Mouse (Mus musculus) MEL (cell line): ENCODE measurements at regions not wholly inside any gene's neighbourhood (a gene's known extent, or its start where the extent isn't known, plus 50 kb on each side); places are given as distances from the start of the nearest gene placed in this dataset.

Experiments used
- DNase-seq: peaks from one replicate; pipeline ENCODE4 v3.0.0; 2011; ENCODE audit warnings: low read depth, low spot score
- H3K27ac ChIP-seq: 2 replicates; pipeline ENCODE4 v1.5.1; 2012; ENCODE audit warnings: low read depth, mild to moderate bottlenecking, control low read depth, low read length, moderate library complexity; ENCODE audit not compliant: control insufficient read depth
- H3K27me3 ChIP-seq, 2 experiments: fragments of 150-350 bp in 1 of 2; sonication (generic) in 1 of 2; 2 replicates each; pipeline ENCODE4 v1.6.1; 2012; ENCODE audit warnings: low read length in 2 of 2, mild to moderate bottlenecking in 2 of 2, improper control_type of control experiment in 1 of 2, moderate library complexity in 1 of 2; ENCODE audit not compliant: insufficient read depth in 2 of 2, control insufficient read depth in 1 of 2
- H3K36me3 ChIP-seq, 2 experiments: 2 replicates each; pipeline ENCODE4 v1.6.1; 2012 to 2014; ENCODE audit warnings: low read length in 2 of 2, improper control_type of control experiment in 1 of 2, inconsistent platforms in 1 of 2, mild to moderate bottlenecking in 1 of 2; ENCODE audit not compliant: insufficient read depth in 2 of 2, control insufficient read depth in 1 of 2
- H3K4me1 ChIP-seq, 2 experiments: fragments of 150-350 bp in 1 of 2; sonication (generic) in 1 of 2; 2 replicates each; pipeline ENCODE4 v1.6.1; 2012; ENCODE audit warnings: low read length in 2 of 2, improper control_type of control experiment in 1 of 2, mild to moderate bottlenecking in 1 of 2; ENCODE audit not compliant: insufficient read depth in 2 of 2, control insufficient read depth in 1 of 2
- H3K4me3 ChIP-seq, 2 experiments: fragments of 150-350 bp in 1 of 2; sonication (generic) in 1 of 2; 2 replicates each; pipeline ENCODE4 v1.5.1; 2012; ENCODE audit warnings: low read depth in 2 of 2, low read length in 2 of 2, mild to moderate bottlenecking in 2 of 2, moderate library complexity in 2 of 2, control low read depth in 1 of 2, improper control_type of control experiment in 1 of 2; ENCODE audit not compliant: control insufficient read depth in 1 of 2, insufficient read depth in 1 of 2
- H3K79me2 ChIP-seq: 2 replicates; pipeline ENCODE4 v1.6.1; 2012; ENCODE audit warnings: mild to moderate bottlenecking, low read length, moderate library complexity; ENCODE audit not compliant: control insufficient read depth, poor library complexity, insufficient read depth
- H3K9ac ChIP-seq: 2 replicates; pipeline ENCODE4 v1.6.1; 2012; ENCODE audit warnings: low read depth, mild to moderate bottlenecking, control low read depth, low read length, moderate library complexity; ENCODE audit not compliant: control insufficient read depth, poor library complexity, severe bottlenecking
- H3K9me3 ChIP-seq: fragments of 150-350 bp; sonication (generic); replicated peaks from 2 replicates; pipeline ENCODE4 v1.6.1; 2012; ENCODE audit warnings: mild to moderate bottlenecking, low read length, improper control_type of control experiment, moderate library complexity; ENCODE audit not compliant: insufficient read depth
- BHLHE40 ChIP-seq: IDR thresholded peaks from 2 replicates; pipeline ENCODE4 v1.6.1; 2012; ENCODE audit warnings: low read depth, mild to moderate bottlenecking, inconsistent platforms, low read length, improper control_type of control experiment, borderline replicate concordance
- CHD2 ChIP-seq: IDR thresholded peaks from 2 replicates; pipeline ENCODE4 v1.6.1; 2011; ENCODE audit warnings: low read length, improper control_type of control experiment
- CTCF ChIP-seq, 3 experiments: IDR thresholded peaks in 2 of 3; conservative IDR thresholded peaks in 1 of 3; 2 replicates each; pipeline ENCODE4 v1.5.1; 2011 to 2012; ENCODE audit warnings: low read length in 3 of 3, low read depth in 2 of 3, mild to moderate bottlenecking in 2 of 3, improper control_type of control experiment in 1 of 3, inconsistent platforms in 1 of 3, mixed read lengths in 1 of 3, moderate library complexity in 1 of 3; ENCODE audit not compliant: control insufficient read depth in 1 of 3, insufficient read depth in 1 of 3, poor library complexity in 1 of 3, severe bottlenecking in 1 of 3
- E2F4 ChIP-seq: IDR thresholded peaks from 2 replicates; pipeline ENCODE4 v1.6.1; 2011; ENCODE audit warnings: low read depth, low read length, improper control_type of control experiment, borderline replicate concordance
- ELF1 ChIP-seq: IDR thresholded peaks from 2 replicates; pipeline ENCODE4 v1.6.1; 2014; ENCODE audit warnings: low read depth, mild to moderate bottlenecking, inconsistent platforms, low read length, improper control_type of control experiment, moderate library complexity
- GATA1 ChIP-seq: IDR thresholded peaks from 2 replicates; pipeline ENCODE4 v1.6.1; 2011; ENCODE audit warnings: low read depth, low read length, improper control_type of control experiment
- JUND ChIP-seq: IDR thresholded peaks from 2 replicates; pipeline ENCODE4 v1.6.1; 2011; ENCODE audit warnings: low read depth, mild to moderate bottlenecking, improper control_type of control experiment, low read length
- KAT2A ChIP-seq: conservative IDR thresholded peaks from 2 replicates; pipeline ENCODE4 v1.6.1; 2012; ENCODE audit warnings: low read depth, low read length, improper control_type of control experiment, inconsistent platforms
- MAFK ChIP-seq: IDR thresholded peaks from 2 replicates; pipeline ENCODE4 v1.6.1; 2011; ENCODE audit warnings: low read depth, mild to moderate bottlenecking, low read length, improper control_type of control experiment, borderline replicate concordance
- MAX ChIP-seq: IDR thresholded peaks from 2 replicates; pipeline ENCODE4 v1.6.1; 2011; ENCODE audit warnings: low read length, improper control_type of control experiment
- MEF2A ChIP-seq: IDR thresholded peaks from 2 replicates; pipeline ENCODE4 v1.6.1; 2014; ENCODE audit warnings: low read depth, mild to moderate bottlenecking, inconsistent platforms, low read length, improper control_type of control experiment; ENCODE audit not compliant: poor library complexity, insufficient replicate concordance, severe bottlenecking; ENCODE audit errors: extremely low read depth
- MXI1 ChIP-seq: IDR thresholded peaks from 2 replicates; pipeline ENCODE4 v1.6.1; 2011; ENCODE audit warnings: mild to moderate bottlenecking, low read depth, low read length, improper control_type of control experiment
- MYB ChIP-seq: IDR thresholded peaks from 2 replicates; pipeline ENCODE4 v1.6.1; 2011; ENCODE audit warnings: mild to moderate bottlenecking, low read depth, low read length, improper control_type of control experiment
- POLR2A ChIP-seq, 2 experiments: IDR thresholded peaks; 2 replicates each; pipeline ENCODE4 v1.6.1; 2011 to 2012; ENCODE audit warnings: low read length in 2 of 2, mild to moderate bottlenecking in 2 of 2, control low read depth in 1 of 2, improper control_type of control experiment in 1 of 2, low read depth in 1 of 2, moderate library complexity in 1 of 2; ENCODE audit not compliant: control insufficient read depth in 1 of 2, insufficient read depth in 1 of 2, poor library complexity in 1 of 2
- RCOR1 ChIP-seq: IDR thresholded peaks from 2 replicates; pipeline ENCODE4 v1.6.1; 2012; ENCODE audit warnings: low read depth, mild to moderate bottlenecking, inconsistent platforms, low read length, improper control_type of control experiment
- SIN3A ChIP-seq: IDR thresholded peaks from 2 replicates; pipeline ENCODE4 v1.6.1; 2012; ENCODE audit warnings: low read length, improper control_type of control experiment, inconsistent platforms
- USF2 ChIP-seq, 2 experiments: IDR thresholded peaks; 2 replicates each; pipeline ENCODE4 v1.6.1; 2011 to 2012; ENCODE audit warnings: improper control_type of control experiment in 2 of 2, low read length in 2 of 2, borderline replicate concordance in 1 of 2, inconsistent platforms in 1 of 2, low read depth in 1 of 2, mild to moderate bottlenecking in 1 of 2; ENCODE audit not compliant: insufficient read depth in 1 of 2
- ZC3H11A ChIP-seq: IDR thresholded peaks from 2 replicates; pipeline ENCODE4 v1.6.1; 2012; ENCODE audit warnings: low read depth, mild to moderate bottlenecking, inconsistent platforms, low read length, improper control_type of control experiment
- ZKSCAN1 ChIP-seq: IDR thresholded peaks from 2 replicates; pipeline ENCODE4 v1.6.1; 2012; ENCODE audit warnings: low read depth, mild to moderate bottlenecking, inconsistent platforms, low read length, improper control_type of control experiment, moderate library complexity
- ZMIZ1 ChIP-seq: IDR thresholded peaks from 2 replicates; pipeline ENCODE4 v1.6.1; 2012; ENCODE audit warnings: low read depth, mild to moderate bottlenecking, inconsistent platforms, low read length, improper control_type of control experiment, moderate library complexity

GRCm38 (mm10) chr9:61813291-61813690 lies 101.1 kb downstream of the Rplp1 start:
- Histone ChIP-seq H3K27ac (no peak overlapping the region), H3K4me1 (no peaks in the 10 kb centered on the region), H3K9me3 (no peaks in the 10 kb centered on the region)
- TF ChIP-seq ZC3H11A (no peak), KAT2A (no peak), MYB (no peak), ZMIZ1 (no peak), MXI1 (no peak), SIN3A (no peak), MEF2A (no peak), MAFK (no peak), CTCF (IDR thresholded peaks at IDR 0.05 in 2 of 3, conservative IDR thresholded peaks at IDR 0.05 in 1 of 3; ENCODE audit: control insufficient read depth in 1 of 3, insufficient read depth in 1 of 3, low read depth in 2 of 3, low read length in 3 of 3, poor library complexity in 1 of 3, severe bottlenecking in 1 of 3) (no peak), ELF1 (no peak), RCOR1 (no peak), USF2 (IDR thresholded peaks at IDR 0.05; ENCODE audit: borderline replicate concordance in 1 of 2, insufficient read depth in 1 of 2, low read depth in 1 of 2, low read length in 2 of 2) (no peak)
- TF ChIP-seq, all 39 proteins: peak for 0
- Histone ChIP-seq H3K4me3 (no peak overlapping the region), H3K27me3 (no peaks in the 10 kb centered on the region; a peak in 1 of 4 replicates), H3K9ac (no peak overlapping the region), H3K79me2 (no peaks in the 10 kb centered on the region), H3K36me3 (no peaks in the 10 kb centered on the region)
- DNase-seq, result no peak

DNA sequence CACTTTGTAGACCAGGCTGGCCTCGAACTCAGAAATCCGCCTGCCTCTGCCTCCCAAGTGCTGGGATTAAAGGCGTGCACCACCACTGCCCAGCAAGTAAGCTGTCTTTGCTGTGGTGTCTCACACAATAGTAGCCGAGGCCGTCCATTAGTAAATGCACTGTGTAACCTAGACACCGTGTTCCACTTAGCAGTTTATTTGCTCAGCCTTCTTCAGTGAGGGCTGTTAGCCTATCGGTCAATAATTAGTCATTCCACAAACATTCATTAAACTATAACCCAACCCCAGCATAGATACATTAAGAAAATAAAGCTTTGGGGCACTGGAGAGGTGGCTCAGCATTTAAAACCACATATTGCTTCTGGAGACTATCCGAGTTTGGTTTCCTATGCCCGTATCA lies 102.0 kb downstream of the Rplp1 start:
- Histone ChIP-seq H3K79me2 (no peaks in the 10 kb centered on the region), H3K4me1 (no peaks in the 10 kb centered on the region), H3K9me3 (no peaks in the 10 kb centered on the region), H3K36me3 (no peaks in the 10 kb centered on the region), H3K27ac (no peak overlapping the region), H3K27me3 (peaks cover 0 to 1% of the 10 kb centered on the region in 2 experiments; a peak in 1 of 4 replicates), H3K4me3 (no peak overlapping the region), H3K9ac (no peak overlapping the region)
- no peak for TF ChIP-seq GATA1
- TF ChIP-seq ZKSCAN1, result no peak
- TF ChIP-seq E2F4, result no peak
- TF ChIP-seq MAFK, result no peak
- no peak for TF ChIP-seq BHLHE40
- TF ChIP-seq ZMIZ1, result no peak
- no peak for TF ChIP-seq POLR2A (IDR thresholded peaks at IDR 0.05; ENCODE audit: control insufficient read depth in 1 of 2, insufficient read depth in 1 of 2, low read depth in 1 of 2, low read length in 2 of 2, poor library complexity in 1 of 2)
- TF ChIP-seq MYB, result no peak
- TF ChIP-seq CHD2, result no peak
- no peak for TF ChIP-seq JUND
- TF ChIP-seq RCOR1, result no peak
- TF ChIP-seq MAX, result no peak
- DNase-seq, result no peak
